Mouse (Mus musculus): Measurements from ENCODE around the gene Hck.

- no peak for TF ChIP-seq POLR2A (IDR thresholded peaks at IDR 0.05; ENCODE audit: borderline replicate concordance, extremely low read depth, insufficient read depth, insufficient read length, poor library complexity, severe bottlenecking)
- TF ChIP-seq CTCF (IDR thresholded peaks at IDR 0.05; ENCODE audit: borderline replicate concordance, extremely low read depth, insufficient read depth, insufficient read length) = no peak
Measured at GRCm38 (mm10) chr2:153170490-153171224, 62.4 kb downstream of the Hck start.

Measured in brain, embryonic 14.5 days (tissue).